Mouse (Mus musculus) midbrain, embryonic 14.5 days (tissue): ENCODE results near the gene Lpin1. TPM values are rescaled to one million over a fixed set of nuclear protein-coding genes. Genes with fewer than 3 reads are reported as not detected.

ENCODE experiments used
- ATAC-seq: fragments of 200-750 bp; cut with Nextera tagmentation; 2 replicates; pipeline ENCODE4 v1.8.0; 2017; ENCODE audit warnings: moderate number of reproducible peaks, moderate library complexity; ENCODE audit not compliant: low FRiP score, low TSS enrichment
- DNase-seq: peaks from one replicate; pipeline ENCODE4 v3.0.0-alpha.2; 2015
- H3K27ac ChIP-seq: fragments of 300-500 bp; sonication (generic); replicated peaks from 2 replicates; pipeline ENCODE4 v1.5.1; 2014; ENCODE audit warnings: mild to moderate bottlenecking, low read depth, low read length, moderate library complexity
- H3K27me3 ChIP-seq: fragments of 300-500 bp; sonication (generic); 2 replicates; pipeline ENCODE4 v1.6.1; 2014; ENCODE audit warnings: low read length, control low read depth, mixed read lengths; ENCODE audit not compliant: control insufficient read depth, insufficient read depth
- H3K36me3 ChIP-seq: fragments of 300-500 bp; sonication (generic); 2 replicates; pipeline ENCODE4 v1.6.1; 2014; ENCODE audit warnings: low read length, control low read depth; ENCODE audit not compliant: control insufficient read depth, insufficient read depth
- H3K4me1 ChIP-seq: fragments of 300-500 bp; sonication (generic); 2 replicates; pipeline ENCODE4 v1.6.1; 2014; ENCODE audit warnings: mild to moderate bottlenecking, antibody characterized with exemption, low read length, control low read depth; ENCODE audit not compliant: control insufficient read depth, insufficient read depth
- H3K4me2 ChIP-seq: fragments of 300-500 bp; sonication (generic); 2 replicates; pipeline ENCODE4 v1.6.1; 2014; ENCODE audit warnings: mild to moderate bottlenecking, low read length, moderate library complexity
- H3K4me3 ChIP-seq: fragments of 300-500 bp; sonication (generic); replicated peaks from 2 replicates; pipeline ENCODE4 v1.5.1; 2014; ENCODE audit warnings: low read depth, low read length
- H3K9ac ChIP-seq: fragments of 300-500 bp; sonication (generic); replicated peaks from 2 replicates; pipeline ENCODE4 v1.6.1; 2014; ENCODE audit warnings: mild to moderate bottlenecking, low read length, moderate library complexity
- H3K9me3 ChIP-seq: fragments of 300-500 bp; sonication (generic); 2 replicates; pipeline ENCODE4 v1.6.1; 2016; ENCODE audit warnings: low read length, control low read depth, mixed read lengths; ENCODE audit not compliant: control insufficient read depth
- WGBS: fragments of 180-500 bp; shearing (Covaris S2); extraction: QIAGEN DNeasy Blood & Tissue Kit; methylation state at CpG from one replicate; pipeline ENCODE4 v1.1.7; 2014; 5-methylcytosine and 5-hydroxymethylcytosine counted together
- polyA plus RNA-seq: library from polyadenylated mRNA; unstranded; fragments of >200 nt; fragmentation: Nextera tagmentation; extraction: Ambion mirVana; gene quantifications from 2 replicates; pipeline ENCODE4 v1.2.1, GENCODE M21; 2014

Gene Lpin1
- polyA plus RNA-seq, result 21.0 and 27.1 TPM in 2 replicates

GRCm38 (mm10) chr12:16610936-16611335 is at the start of gene Lpin1:
Lpin1 (minus strand) TSS chr12:16610966.
- Histone ChIP-seq H3K9ac (no peak within 1 kb of the TSS), H3K4me1 (no peaks in the 10 kb centered on the region), H3K9me3 (no peaks in the 10 kb centered on the region), H3K4me2 (no peak within 1 kb of the TSS), H3K27me3 (no peaks in the 10 kb centered on the region), H3K4me3 (no peak within 1 kb of the TSS), H3K36me3 (no peaks in the 10 kb centered on the region), H3K27ac (no peak within 1 kb of the TSS)
- WGBS, result 93% methylated on average over 2 of the region's 2 CpGs
- DNase-seq (no peak), ATAC-seq (no peak)

DNA sequence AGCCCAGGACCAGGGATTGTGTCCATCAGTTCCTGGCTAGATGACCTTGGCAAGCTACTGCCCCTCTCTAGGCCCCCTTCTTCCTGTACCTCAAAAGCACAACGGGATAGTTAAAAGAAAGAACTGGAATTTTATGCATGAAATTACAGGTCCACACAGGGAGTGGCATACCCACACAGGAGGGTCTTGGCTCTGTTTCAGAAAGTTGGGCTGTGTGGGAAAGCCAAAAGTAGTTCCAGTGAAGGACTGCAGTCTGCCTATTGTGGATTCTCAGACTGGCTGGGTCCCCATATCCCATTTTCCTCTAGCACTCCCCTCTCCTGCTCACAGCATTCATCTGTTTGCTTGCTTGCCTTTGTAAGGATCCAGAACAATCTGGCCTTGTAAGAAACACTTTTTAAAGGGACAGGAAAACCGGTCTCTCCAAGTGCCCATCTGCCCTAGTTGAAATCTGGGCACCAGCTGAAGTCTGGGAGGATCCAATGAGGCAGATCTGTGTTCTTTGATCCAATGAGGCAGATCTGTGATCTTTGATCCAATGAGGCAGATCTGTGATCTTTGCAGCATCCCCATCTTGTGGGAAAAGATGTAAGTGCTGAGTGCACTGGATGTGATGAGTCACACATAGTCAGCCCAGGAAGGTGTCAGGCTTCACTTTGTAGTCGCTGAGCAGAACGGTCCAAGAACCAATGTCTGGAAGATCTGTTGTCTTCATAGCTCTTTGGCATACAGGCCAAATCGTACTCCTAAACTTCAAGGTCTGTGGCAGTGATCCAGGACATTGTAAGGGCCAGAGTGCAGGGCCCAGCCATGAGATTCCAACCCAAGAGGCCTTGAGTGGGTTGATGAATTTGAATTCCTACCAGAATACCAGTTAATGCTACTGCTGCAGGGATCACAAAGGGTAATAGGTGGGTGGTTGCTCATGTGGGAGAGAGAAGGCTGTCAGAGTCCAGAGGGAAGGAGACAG is 46.4 kb upstream of the Lpin1 start:
- no peak overlapping the region for H3K27ac ChIP-seq
- no peak overlapping the region for H3K9ac ChIP-seq
- H3K4me3 ChIP-seq, result no peak overlapping the region
- ATAC-seq (no peak), DNase-seq (no peak)
- no peaks in the 10 kb centered on the region for H3K36me3 ChIP-seq
- whole genome bisulfite sequencing, result 67% methylated on average over 5 of the region's 5 CpGs
- no peaks in the 10 kb centered on the region for H3K9me3 ChIP-seq
- peaks cover 7% of the 10 kb centered on the region; the same call in 1 of the 2 replicates for H3K4me1 ChIP-seq
- peaks cover 27% of the 10 kb centered on the region for H3K27me3 ChIP-seq
- H3K4me2 ChIP-seq, result no peak overlapping the region

- H3K9me3 ChIP-seq, result no peaks in the 10 kb centered on the region
- H3K4me2 ChIP-seq, result no peak overlapping the region
- H3K4me3 ChIP-seq, result no peak overlapping the region
- peaks cover 27% of the 10 kb centered on the region for H3K27me3 ChIP-seq
- DNase-seq, result no peak
- peaks cover 7% of the 10 kb centered on the region; the same call in 1 of the 2 replicates for H3K4me1 ChIP-seq
- 77% methylated on average over 4 of the region's 4 CpGs for WGBS
- no peak overlapping the region for H3K9ac ChIP-seq
- H3K36me3 ChIP-seq, result no peaks in the 10 kb centered on the region
- no peak overlapping the region for H3K27ac ChIP-seq
- ATAC-seq, result no peak
Measured at GRCm38 (mm10) chr12:16655604-16656003, 44.8 kb upstream of the Lpin1 start.

DNA sequence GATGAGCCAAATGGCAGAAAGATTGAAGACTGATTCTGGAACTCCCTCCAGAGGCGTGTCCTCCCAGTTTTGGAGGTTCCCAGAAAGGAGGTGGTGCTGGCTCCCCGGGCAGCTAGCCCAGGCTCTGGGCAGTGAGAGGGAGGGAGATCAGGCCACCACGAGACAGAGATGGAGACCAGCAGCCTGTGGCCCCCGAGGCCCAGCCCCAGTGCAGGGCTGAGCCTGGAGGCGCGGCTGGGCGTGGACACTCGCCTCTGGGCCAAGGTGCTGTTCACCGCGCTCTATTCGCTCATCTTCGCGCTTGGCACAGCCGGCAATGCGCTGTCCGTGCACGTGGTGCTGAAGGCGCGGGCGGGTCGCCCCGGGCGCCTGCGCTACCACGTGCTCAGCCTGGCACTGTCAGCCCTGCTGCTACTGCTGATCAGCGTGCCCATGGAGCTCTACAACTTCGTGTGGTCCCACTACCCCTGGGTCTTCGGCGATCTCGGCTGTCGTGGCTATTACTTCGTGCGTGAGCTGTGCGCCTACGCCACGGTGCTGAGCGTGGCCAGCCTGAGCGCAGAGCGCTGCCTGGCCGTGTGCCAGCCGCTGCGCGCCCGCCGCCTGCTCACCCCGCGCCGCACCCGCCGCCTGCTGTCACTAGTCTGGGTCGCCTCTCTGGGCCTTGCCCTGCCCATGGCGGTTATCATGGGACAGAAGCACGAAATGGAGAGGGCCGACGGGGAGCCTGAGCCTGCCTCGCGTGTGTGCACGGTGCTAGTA is 42.7 kb upstream of the Lpin1 start, which contains the start of gene Ntsr2:
Gene Ntsr2 (plus strand): TSS at position 51 of the 762 bp plus-strand sequence.
- Histone ChIP-seq H3K9ac (no peak within 1 kb of the TSS; the same call in 1 of the 2 replicates), H3K27ac (no peak within 1 kb of the TSS), H3K4me3 (peak within 1 kb of the TSS; percentile 26), H3K36me3 (no peaks in the 10 kb centered on the region), H3K4me2 (peak within 1 kb of the TSS; percentile 65), H3K4me1 (peaks cover 7% of the 10 kb centered on the region; the same call in 1 of the 2 replicates), H3K27me3 (peaks cover 27% of the 10 kb centered on the region), H3K9me3 (no peaks in the 10 kb centered on the region)
- DNase-seq (peak; percentile 79), ATAC-seq (peak; percentile 86)
- 6% methylated on average over 58 of the region's 58 CpGs for WGBS

DNA sequence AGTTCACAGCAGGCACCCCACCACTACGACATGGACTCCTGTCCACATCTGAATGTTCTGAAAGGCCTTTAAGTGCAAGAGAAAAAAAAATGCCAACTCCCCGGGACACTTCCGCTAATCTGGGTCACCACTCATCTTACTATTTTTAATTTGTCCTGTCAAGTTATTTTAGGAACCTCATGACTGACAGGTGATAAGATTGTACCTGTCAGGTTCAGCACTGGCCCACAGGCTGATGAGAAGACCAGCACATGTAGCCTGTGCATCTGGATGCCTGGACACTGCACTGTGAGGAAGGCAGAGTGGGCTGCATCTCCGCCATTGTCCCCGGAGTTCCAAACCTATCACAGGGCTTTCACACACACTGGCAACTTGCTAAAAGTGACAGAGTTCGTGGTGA is 39.1 kb upstream of the Lpin1 start:
- DNase-seq, result no peak
- ATAC-seq, result no peak
- Histone ChIP-seq H3K4me1 (peaks cover 7% of the 10 kb centered on the region; the same call in 1 of the 2 replicates), H3K9ac (no peak overlapping the region), H3K27ac (no peak overlapping the region), H3K36me3 (no peaks in the 10 kb centered on the region), H3K9me3 (no peaks in the 10 kb centered on the region), H3K4me3 (no peak overlapping the region), H3K4me2 (no peak overlapping the region), H3K27me3 (peaks cover 22% of the 10 kb centered on the region)
- WGBS, result 82% methylated on average over 6 of the region's 6 CpGs

DNA sequence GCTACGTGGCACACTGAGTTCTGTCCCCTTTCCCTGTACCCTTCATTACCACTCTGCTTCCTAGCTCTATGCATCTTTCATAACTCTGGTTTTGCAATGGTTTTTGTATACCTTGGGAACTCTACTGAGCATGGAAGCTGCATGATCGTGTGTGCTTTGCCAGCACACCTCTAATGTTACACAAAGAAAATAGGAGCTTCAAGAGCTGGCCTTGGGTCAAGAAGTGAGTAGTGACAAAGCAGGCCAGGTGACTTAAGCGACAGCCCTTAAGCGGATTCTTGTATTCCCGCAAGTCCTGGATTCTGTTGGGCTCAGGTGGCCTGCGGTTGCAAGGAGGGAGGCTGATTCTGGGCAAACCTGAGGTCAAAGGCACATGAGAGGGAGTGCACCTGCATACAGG is 37.5 kb upstream of the Lpin1 start:
- no peak overlapping the region for H3K27ac ChIP-seq
- DNase-seq, result no peak
- H3K36me3 ChIP-seq, result no peaks in the 10 kb centered on the region
- H3K27me3 ChIP-seq, result peaks cover 6% of the 10 kb centered on the region
- H3K4me2 ChIP-seq, result no peak overlapping the region
- ATAC-seq, result no peak
- H3K4me1 ChIP-seq, result peaks cover 8% of the 10 kb centered on the region; the same call in 1 of the 2 replicates
- H3K9me3 ChIP-seq, result no peaks in the 10 kb centered on the region
- 92% methylated on average over 6 of the region's 6 CpGs for WGBS
- no peak overlapping the region for H3K4me3 ChIP-seq
- H3K9ac ChIP-seq, result no peak overlapping the region

DNA sequence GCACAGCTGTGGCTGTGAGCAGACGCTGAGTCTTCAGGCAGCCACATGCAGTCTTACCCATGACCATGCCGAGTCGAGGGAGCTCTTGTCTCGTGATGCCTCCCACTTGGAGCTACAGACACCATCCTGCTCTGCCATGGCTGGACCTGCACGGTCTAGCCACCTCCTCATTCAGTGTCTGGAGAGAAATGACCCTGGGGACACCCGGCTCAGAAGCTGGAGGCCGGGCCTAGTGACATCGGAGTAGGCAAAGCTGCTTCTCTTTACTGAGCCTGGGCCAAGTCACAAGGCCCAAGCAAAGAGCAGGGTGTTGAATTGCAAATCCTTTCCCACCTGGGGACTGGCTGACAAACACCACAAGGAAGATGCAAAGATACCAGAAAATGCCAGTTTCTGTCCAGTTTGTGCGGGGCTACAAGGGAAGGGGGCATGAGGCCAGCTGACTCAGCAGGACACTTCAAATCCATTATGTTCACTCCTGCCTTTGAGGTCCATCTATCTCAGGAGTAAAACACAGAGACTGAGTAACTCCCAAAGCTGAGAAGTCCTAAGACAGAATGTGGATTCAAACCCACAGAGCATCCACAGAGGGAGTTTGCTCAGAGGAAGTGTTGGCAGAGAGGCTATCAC is 36.1 kb upstream of the Lpin1 start:
- 53% methylated on average over 9 of the region's 9 CpGs for WGBS

DNA sequence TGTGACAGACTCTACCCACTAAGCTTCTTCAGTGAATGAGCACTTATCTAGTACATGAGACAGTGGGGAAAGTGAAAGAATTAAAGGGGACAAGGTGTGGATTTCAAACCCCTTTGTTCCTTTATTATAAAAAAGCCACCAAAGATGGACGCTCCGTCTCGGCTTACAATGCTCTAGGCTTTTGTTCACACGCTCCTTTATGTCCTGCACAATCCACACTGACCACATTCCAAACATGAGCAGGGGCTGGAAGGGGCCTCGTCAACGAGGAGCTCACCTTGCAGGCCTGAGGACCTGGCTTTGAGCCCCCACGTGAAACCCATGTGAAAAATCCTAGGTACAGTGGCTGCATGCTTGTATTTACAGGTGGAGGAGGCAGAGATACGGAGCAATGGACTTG is 33.9 kb upstream of the Lpin1 start:
- DNase-seq, result peak; percentile 18

More for the DNA sequence above, 36.1 kb upstream of the Lpin1 start:
- ATAC-seq (no peak), DNase-seq (no peak)
- H3K9me3 ChIP-seq, result no peaks in the 10 kb centered on the region
- H3K4me2 ChIP-seq, result no peak overlapping the region
- no peaks in the 10 kb centered on the region; the same call in 1 of the 2 replicates for H3K27me3 ChIP-seq
- 0 out of 2 replicates have a peak, but pooled peaks cover 8% of the 10 kb centered on the region for H3K4me1 ChIP-seq
- H3K9ac ChIP-seq, result no peak overlapping the region
- no peak overlapping the region for H3K27ac ChIP-seq
- no peaks in the 10 kb centered on the region for H3K36me3 ChIP-seq
- no peak overlapping the region for H3K4me3 ChIP-seq

More for the DNA sequence above, 33.9 kb upstream of the Lpin1 start:
- Histone ChIP-seq H3K4me1 (0 out of 2 replicates have a peak, but pooled peaks cover 8% of the 10 kb centered on the region), H3K27ac (peak overlapping the region; percentile 60), H3K9me3 (no peaks in the 10 kb centered on the region), H3K9ac (no peak overlapping the region), H3K4me2 (no peak overlapping the region), H3K36me3 (no peaks in the 10 kb centered on the region), H3K27me3 (no peaks in the 10 kb centered on the region), H3K4me3 (no peak overlapping the region)
- no peak for ATAC-seq
- 36% methylated on average over 8 of the region's 8 CpGs for WGBS
